Mouse (Mus musculus) stomach, postnatal 0 days (tissue): ENCODE results near the gene A430005L14Rik. TPM values are rescaled to one million over a fixed set of nuclear protein-coding genes. Genes with fewer than 3 reads are reported as not detected.
"Not testable (repeated sequence)": the region's sequence is repeated elsewhere in the genome, so short reads cannot be mapped to it uniquely, and the experiment has no call there.

Source experiments
- ATAC-seq: fragments of 200-750 bp; cut with Nextera tagmentation; 2 replicates; pipeline ENCODE4 v1.8.0; 2017; ENCODE audit not compliant: low FRiP score, low TSS enrichment
- DNase-seq: peaks from one replicate; pipeline ENCODE4 v3.0.0-alpha.2; 2016; ENCODE audit warnings: low spot score
- H3K27ac ChIP-seq: fragments of 300-500 bp; sonication (generic); replicated peaks from 2 replicates; pipeline ENCODE4 v1.5.1; 2014; ENCODE audit warnings: mild to moderate bottlenecking, control low read depth
- H3K27me3 ChIP-seq: fragments of 300-500 bp; sonication (generic); 2 replicates; pipeline ENCODE4 v1.6.1; 2014; ENCODE audit warnings: low read length; ENCODE audit not compliant: control insufficient read depth, insufficient read depth
- H3K36me3 ChIP-seq: fragments of 300-500 bp; sonication (generic); 2 replicates; pipeline ENCODE4 v1.6.1; 2014; ENCODE audit warnings: low read length, mixed read lengths; ENCODE audit not compliant: control insufficient read depth, insufficient read depth
- H3K4me1 ChIP-seq: fragments of 300-500 bp; sonication (generic); replicated peaks from 2 replicates; pipeline ENCODE4 v1.6.1; 2014; ENCODE audit warnings: antibody characterized with exemption; ENCODE audit not compliant: control insufficient read depth, insufficient read depth
- H3K4me2 ChIP-seq: fragments of 300-500 bp; sonication (generic); replicated peaks from 2 replicates; pipeline ENCODE4 v1.6.1; 2014; ENCODE audit warnings: low read depth, mild to moderate bottlenecking, control low read depth, moderate library complexity
- H3K4me3 ChIP-seq: fragments of 300-500 bp; sonication (generic); 2 replicates; pipeline ENCODE4 v1.5.1; 2014; ENCODE audit warnings: low read depth, low read length, control low read depth
- H3K9ac ChIP-seq: fragments of 300-500 bp; sonication (generic); 2 replicates; pipeline ENCODE4 v1.6.1; 2014; ENCODE audit warnings: mild to moderate bottlenecking, low read length, control low read depth, mixed read lengths
- H3K9me3 ChIP-seq: fragments of 300-500 bp; sonication (generic); 2 replicates; pipeline ENCODE4 v1.6.1; 2016; ENCODE audit warnings: low read length; ENCODE audit not compliant: control insufficient read depth
- CTCF ChIP-seq: IDR thresholded peaks from 2 replicates; pipeline ENCODE4 v1.5.1; 2016; ENCODE audit warnings: antibody characterized with exemption, low read depth, mild to moderate bottlenecking, moderate library complexity
- EP300 ChIP-seq: optimal IDR thresholded peaks from 2 replicates; pipeline ENCODE3; 2016; ENCODE audit warnings: antibody characterized with exemption
- WGBS: fragments of 180-500 bp; shearing (Covaris S2); extraction: QIAGEN DNeasy Blood & Tissue Kit; methylation state at CpG from one replicate; pipeline ENCODE4 v1.1.7; 2014; 5-methylcytosine and 5-hydroxymethylcytosine counted together
- polyA plus RNA-seq: library from polyadenylated mRNA; unstranded; fragments of >200 nt; fragmentation: Nextera tagmentation; extraction: Ambion mirVana; gene quantifications from 2 replicates; pipeline ENCODE4 v1.2.1, GENCODE M21; 2015

Gene A430005L14Rik
- polyA plus RNA-seq, 1 experiment from 2014 or later, result 50.0 TPM

GRCm38 (mm10) chr4:153922090-153922489 lies 34.9 kb upstream of the A430005L14Rik start:
- not testable (repeated sequence) for H3K9me3 ChIP-seq, ATAC-seq
- DNase-seq, result peak; percentile 20

GRCm38 (mm10) chr4:153928772-153929299 lies 28.2 kb upstream of the A430005L14Rik start:
- H3K9ac ChIP-seq, result no peak overlapping the region
- no peaks in the 10 kb centered on the region for H3K27me3 ChIP-seq
- 83% methylated on average over 11 of the region's 11 CpGs for WGBS
- DNase-seq (no peak), ATAC-seq (no peak)
- H3K9me3 ChIP-seq, result no peaks in the 10 kb centered on the region
- TF ChIP-seq CTCF (no peak), EP300 (no peak)
- H3K36me3 ChIP-seq, result no peaks in the 10 kb centered on the region
- no peak overlapping the region for H3K4me2 ChIP-seq
- no peak overlapping the region for H3K27ac ChIP-seq
- H3K4me1 ChIP-seq, result no peaks in the 10 kb centered on the region
- H3K4me3 ChIP-seq, result no peak overlapping the region

More at GRCm38 (mm10) chr4:153922090-153922489, 34.9 kb upstream of the A430005L14Rik start:
- H3K27ac ChIP-seq, H3K4me1 ChIP-seq, H3K36me3 ChIP-seq, H3K4me2 ChIP-seq, H3K4me3 ChIP-seq, H3K27me3 ChIP-seq, H3K9ac ChIP-seq: not testable (repeated sequence)
- 16% methylated on average over 4 of the region's 4 CpGs for WGBS
- TF ChIP-seq CTCF, result peak; percentile 52

- Histone ChIP-seq H3K9me3 (no peaks in the 10 kb centered on the region), H3K4me2 (no peak overlapping the region), H3K36me3 (no peaks in the 10 kb centered on the region), H3K27ac (no peak overlapping the region), H3K27me3 (no peaks in the 10 kb centered on the region), H3K4me1 (no peaks in the 10 kb centered on the region), H3K9ac (no peak overlapping the region), H3K4me3 (no peak overlapping the region)
- ATAC-seq (no peak), DNase-seq (no peak)
- WGBS, result 60% methylated on average over 10 of the region's 10 CpGs
- no peak for TF ChIP-seq CTCF
- no peak for TF ChIP-seq EP300
These were observed 27.6 kb upstream of the A430005L14Rik start for GRCm38 (mm10) chr4:153929425-153929824.

- H3K27ac ChIP-seq, result no peak overlapping the region
- no peak; the same call in 1 of the 2 replicates for ATAC-seq
- no peak overlapping the region for H3K4me2 ChIP-seq
These were observed 27.1 kb upstream of the A430005L14Rik start for GRCm38 (mm10) chr4:153929921-153930320.

GRCm38 (mm10) chr4:153943243-153943642 lies 13.8 kb upstream of the A430005L14Rik start:
- peak; percentile 54 for DNase-seq
- Histone ChIP-seq H3K9ac (no peak overlapping the region), H3K4me3 (no peak overlapping the region), H3K27me3 (no peaks in the 10 kb centered on the region), H3K4me2 (no peak overlapping the region), H3K9me3 (no peaks in the 10 kb centered on the region), H3K27ac (no peak overlapping the region), H3K36me3 (no peaks in the 10 kb centered on the region), H3K4me1 (no peaks in the 10 kb centered on the region)
- TF ChIP-seq EP300, result no peak
- TF ChIP-seq CTCF, result peak; percentile 79
- WGBS, result 52% methylated on average over 4 of the region's 4 CpGs
- ATAC-seq, result no peak

More at GRCm38 (mm10) chr4:153929921-153930320, 27.1 kb upstream of the A430005L14Rik start:
- Histone ChIP-seq H3K4me1 (no peaks in the 10 kb centered on the region), H3K4me3 (no peak overlapping the region), H3K36me3 (no peaks in the 10 kb centered on the region), H3K9ac (no peak overlapping the region), H3K27me3 (no peaks in the 10 kb centered on the region), H3K9me3 (no peaks in the 10 kb centered on the region)
- no peak for DNase-seq
- 65% methylated on average over 4 of the region's 4 CpGs for WGBS
- TF ChIP-seq CTCF, result no peak
- no peak for TF ChIP-seq EP300

GRCm38 (mm10) chr4:153944261-153944660 lies 12.8 kb upstream of the A430005L14Rik start:
- no peak overlapping the region for H3K27ac ChIP-seq
- H3K27me3 ChIP-seq, result no peaks in the 10 kb centered on the region
- H3K4me1 ChIP-seq, result no peaks in the 10 kb centered on the region
- no peak for TF ChIP-seq EP300
- TF ChIP-seq CTCF, result no peak
- no peak for DNase-seq
- H3K9me3 ChIP-seq, result no peaks in the 10 kb centered on the region
- no peak overlapping the region for H3K9ac ChIP-seq
- WGBS, result 49% methylated on average over 6 of the region's 6 CpGs
- no peaks in the 10 kb centered on the region for H3K36me3 ChIP-seq
- no peak overlapping the region for H3K4me2 ChIP-seq
- no peak overlapping the region for H3K4me3 ChIP-seq
- no peak for ATAC-seq
